Mouse (Mus musculus): ENCODE results near the gene Higd1c. TPM values are rescaled to one million over a fixed set of nuclear protein-coding genes. Genes with fewer than 3 reads are reported as not detected.
"Not testable (repeated sequence)": the region's sequence is repeated elsewhere in the genome, so short reads cannot be mapped to it uniquely, and the experiment has no call there.

Higd1c gene
- polyA plus RNA-seq, 1 experiment from 2014 or later = not detected

DNA sequence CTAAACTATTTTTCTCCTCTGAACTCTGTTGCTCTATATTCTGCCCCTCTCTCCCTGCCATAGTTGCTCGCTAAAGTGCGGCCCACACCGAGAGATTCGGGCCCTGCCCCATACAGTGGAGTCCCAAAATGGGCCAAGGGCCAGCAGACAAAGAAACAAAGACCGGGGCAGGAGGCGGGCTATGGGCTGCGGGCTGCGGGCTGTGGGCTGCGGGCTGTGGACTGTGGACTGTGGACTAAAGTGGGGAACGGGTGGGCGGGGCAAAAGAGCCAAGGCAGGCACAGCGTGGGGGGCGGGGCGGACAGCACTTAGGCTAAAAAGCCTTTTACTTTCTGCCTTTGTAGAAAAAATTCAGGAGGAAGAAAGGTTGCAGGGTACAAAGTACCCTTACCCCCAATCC is 17.6 kb upstream of the Higd1c start:
- ATAC-seq (replicated peaks; ENCODE audit: insufficient number of reproducible peaks, low FRiP score, low TSS enrichment) = no peak
- Histone ChIP-seq H3K4me1 (ENCODE audit: control insufficient read depth, insufficient read depth, low read length) (peaks cover 13% of the 10 kb centered on the region; the same call in 1 of the 2 replicates), H3K27me3 (ENCODE audit: control insufficient read depth, insufficient read depth, low read length) (no peaks in the 10 kb centered on the region), H3K9me3 (replicated peaks; ENCODE audit: control insufficient read depth, low read length) (no peaks in the 10 kb centered on the region), H3K36me3 (ENCODE audit: control insufficient read depth, insufficient read depth, low read length) (no peaks in the 10 kb centered on the region), H3K4me2 (no peak overlapping the region), H3K27ac (ENCODE audit: low read depth, low read length) (no peak overlapping the region), H3K4me3 (ENCODE audit: low read depth, low read length) (no peak overlapping the region), H3K9ac (ENCODE audit: low read depth, low read length) (no peak overlapping the region)
- WGBS (ENCODE audit: insufficient replicate concordance) = 70% methylated on average over 14 of the region's 14 CpGs

DNA sequence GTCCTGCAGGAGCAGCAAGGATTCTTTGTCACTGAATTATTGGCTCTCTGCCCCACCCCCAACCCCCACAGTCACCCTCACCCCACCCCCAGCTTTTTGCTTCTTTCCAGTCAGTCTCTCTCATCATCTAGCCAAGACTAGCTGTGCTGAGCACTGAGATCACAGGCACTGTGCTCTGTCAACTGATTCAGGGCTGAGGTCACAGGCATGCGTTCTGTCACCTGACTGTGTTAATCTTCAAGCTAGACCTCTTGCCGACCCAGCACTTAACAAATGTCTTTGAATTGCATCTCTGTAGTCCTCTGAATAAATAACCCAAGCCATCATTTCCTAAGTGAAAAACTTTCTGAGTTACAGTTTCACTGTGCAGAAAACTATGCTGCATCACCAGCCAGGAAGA is 14.8 kb upstream of the Higd1c start:
- no peak overlapping the region for H3K9ac ChIP-seq (ENCODE audit: low read depth, low read length)
- no peak for ATAC-seq (replicated peaks; ENCODE audit: insufficient number of reproducible peaks, low FRiP score, low TSS enrichment)
- no peaks in the 10 kb centered on the region for H3K9me3 ChIP-seq (replicated peaks; ENCODE audit: control insufficient read depth, low read length)
- H3K4me1 ChIP-seq (ENCODE audit: control insufficient read depth, insufficient read depth, low read length) = peaks cover 14% of the 10 kb centered on the region; the same call in 1 of the 2 replicates
- H3K4me2 ChIP-seq = no peak overlapping the region
- no peaks in the 10 kb centered on the region for H3K27me3 ChIP-seq (ENCODE audit: control insufficient read depth, insufficient read depth, low read length)
- no peak overlapping the region for H3K4me3 ChIP-seq (ENCODE audit: low read depth, low read length)
- H3K27ac ChIP-seq (ENCODE audit: low read depth, low read length) = no peak overlapping the region
- WGBS (ENCODE audit: insufficient replicate concordance) = 20% methylated on average over 2 of the region's 2 CpGs
- H3K36me3 ChIP-seq (ENCODE audit: control insufficient read depth, insufficient read depth, low read length) = no peaks in the 10 kb centered on the region

DNA sequence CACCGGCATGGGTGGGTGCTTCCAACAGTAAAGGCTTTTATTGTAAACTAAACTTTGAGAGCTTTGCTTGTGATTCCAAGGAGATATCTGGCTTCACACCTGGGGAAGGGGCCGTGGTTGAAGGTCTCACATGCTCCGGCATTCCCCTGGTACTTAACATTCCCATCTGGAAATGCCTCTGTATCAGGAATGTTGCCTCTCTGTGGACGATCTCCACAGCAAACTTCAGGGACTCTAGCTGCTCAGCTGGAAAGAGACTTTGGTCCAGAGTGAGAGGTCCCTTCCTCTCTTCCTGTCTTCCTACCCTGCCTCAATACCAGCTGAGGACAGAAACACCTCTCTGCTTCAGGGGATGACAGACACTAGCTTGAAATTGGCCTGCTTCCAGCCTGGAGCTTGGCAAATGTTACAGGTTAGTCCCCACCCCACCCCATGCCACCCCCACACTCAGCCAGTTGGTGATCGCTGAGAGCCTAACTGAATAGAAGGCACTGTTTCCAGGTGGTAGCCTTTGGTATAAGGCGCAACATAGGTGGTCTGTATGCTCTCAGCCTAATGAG is 12.8 kb upstream of the Higd1c start:
- no peaks in the 10 kb centered on the region for H3K36me3 ChIP-seq (ENCODE audit: control insufficient read depth, insufficient read depth, low read length)
- no peak overlapping the region for H3K9ac ChIP-seq (ENCODE audit: low read depth, low read length)
- H3K27ac ChIP-seq (ENCODE audit: low read depth, low read length) = no peak overlapping the region
- H3K4me2 ChIP-seq = no peak overlapping the region
- H3K4me3 ChIP-seq (ENCODE audit: low read depth, low read length) = no peak overlapping the region
- no peaks in the 10 kb centered on the region for H3K27me3 ChIP-seq (ENCODE audit: control insufficient read depth, insufficient read depth, low read length)
- H3K9me3 ChIP-seq (replicated peaks; ENCODE audit: control insufficient read depth, low read length) = no peaks in the 10 kb centered on the region
- ATAC-seq (replicated peaks; ENCODE audit: insufficient number of reproducible peaks, low FRiP score, low TSS enrichment) = no peak
- peaks cover 14% of the 10 kb centered on the region; the same call in 1 of the 2 replicates for H3K4me1 ChIP-seq (ENCODE audit: control insufficient read depth, insufficient read depth, low read length)
- WGBS (ENCODE audit: insufficient replicate concordance) = 53% methylated on average over 6 of the region's 6 CpGs

DNA sequence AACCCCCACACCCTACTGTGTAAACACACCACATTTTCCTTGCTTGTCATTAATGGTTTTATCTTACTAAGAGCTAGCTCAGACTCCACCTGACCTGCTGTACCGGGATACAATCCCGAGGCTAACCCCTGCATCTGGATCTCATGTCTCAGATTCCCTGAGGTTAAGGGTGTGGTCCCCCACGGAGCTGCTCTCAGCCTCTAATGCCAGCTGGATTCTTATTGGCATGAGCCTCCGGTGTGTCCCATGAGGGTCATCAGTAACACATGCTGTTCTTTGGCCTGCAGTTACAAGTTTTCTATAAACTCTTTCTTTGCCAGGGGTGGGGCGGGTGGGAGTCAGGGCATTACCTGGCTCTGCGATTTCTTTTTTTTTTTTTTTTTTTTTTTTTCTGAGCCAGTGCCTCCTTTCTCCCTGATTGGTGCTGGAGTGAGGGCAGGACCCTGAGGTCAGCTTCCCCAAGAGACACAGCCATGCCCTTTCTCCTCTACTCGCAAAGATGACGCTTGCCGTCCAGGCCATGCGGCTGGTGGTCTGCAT is 11.6 kb upstream of the Higd1c start, which contains the start of the genes Methig1 and Mettl7a2:
Gene Methig1, plus strand, starts transcription at position 439 of the 540 bp plus-strand sequence.
Gene Mettl7a2, plus strand, starts transcription at position 490 of the 540 bp plus-strand sequence.
- no peaks in the 10 kb centered on the region for H3K27me3 ChIP-seq (ENCODE audit: control insufficient read depth, insufficient read depth, low read length)
- ATAC-seq (replicated peaks; ENCODE audit: insufficient number of reproducible peaks, low FRiP score, low TSS enrichment) = no peak
- H3K4me2 ChIP-seq = no peak within 1 kb of the TSS
- H3K4me1 ChIP-seq (ENCODE audit: control insufficient read depth, insufficient read depth, low read length) = peaks cover 14% of the 10 kb centered on the region; the same call in 1 of the 2 replicates
- no peak within 1 kb of the TSS for H3K27ac ChIP-seq (ENCODE audit: low read depth, low read length)
- no peak within 1 kb of the TSS for H3K4me3 ChIP-seq (ENCODE audit: low read depth, low read length)
- WGBS (ENCODE audit: insufficient replicate concordance) = 79% methylated on average over 10 of the region's 10 CpGs
- H3K36me3 ChIP-seq (ENCODE audit: control insufficient read depth, insufficient read depth, low read length) = no peaks in the 10 kb centered on the region
- H3K9me3 ChIP-seq (replicated peaks; ENCODE audit: control insufficient read depth, low read length) = no peaks in the 10 kb centered on the region
- no peak within 1 kb of the TSS for H3K9ac ChIP-seq (ENCODE audit: low read depth, low read length)

DNA sequence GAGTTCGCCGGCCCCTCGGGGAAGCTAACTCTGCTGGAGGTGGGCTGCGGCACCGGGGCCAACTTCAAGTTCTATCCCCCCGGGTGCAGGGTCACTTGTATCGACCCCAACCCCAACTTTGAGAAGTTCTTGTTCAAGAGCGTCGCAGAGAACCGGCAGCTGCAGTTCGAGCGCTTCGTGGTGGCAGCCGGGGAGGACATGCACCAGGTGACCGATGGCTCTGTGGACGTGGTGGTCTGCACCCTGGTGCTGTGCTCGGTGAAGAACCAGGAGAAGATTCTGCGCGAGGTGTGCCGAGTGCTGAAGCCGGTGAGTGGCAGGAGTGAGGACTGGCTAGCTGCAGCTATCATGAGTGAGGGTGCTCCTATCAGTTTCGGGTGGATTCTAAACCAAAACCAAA is 10.9 kb upstream of the Higd1c start:
- H3K4me2 ChIP-seq; H3K9ac ChIP-seq (ENCODE audit: low read depth, low read length); ATAC-seq (replicated peaks; ENCODE audit: insufficient number of reproducible peaks, low FRiP score, low TSS enrichment); H3K27ac ChIP-seq (ENCODE audit: low read depth, low read length); H3K27me3 ChIP-seq (ENCODE audit: control insufficient read depth, insufficient read depth, low read length); H3K36me3 ChIP-seq (ENCODE audit: control insufficient read depth, insufficient read depth, low read length); H3K9me3 ChIP-seq (replicated peaks; ENCODE audit: control insufficient read depth, low read length); H3K4me3 ChIP-seq (ENCODE audit: low read depth, low read length): not testable (repeated sequence)
- H3K4me1 ChIP-seq (ENCODE audit: control insufficient read depth, insufficient read depth, low read length) = peaks cover 14% of the 10 kb centered on the region; the same call in 1 of the 2 replicates
- 80% methylated on average over 11 of the region's 22 CpGs for WGBS (ENCODE audit: insufficient replicate concordance)

DNA sequence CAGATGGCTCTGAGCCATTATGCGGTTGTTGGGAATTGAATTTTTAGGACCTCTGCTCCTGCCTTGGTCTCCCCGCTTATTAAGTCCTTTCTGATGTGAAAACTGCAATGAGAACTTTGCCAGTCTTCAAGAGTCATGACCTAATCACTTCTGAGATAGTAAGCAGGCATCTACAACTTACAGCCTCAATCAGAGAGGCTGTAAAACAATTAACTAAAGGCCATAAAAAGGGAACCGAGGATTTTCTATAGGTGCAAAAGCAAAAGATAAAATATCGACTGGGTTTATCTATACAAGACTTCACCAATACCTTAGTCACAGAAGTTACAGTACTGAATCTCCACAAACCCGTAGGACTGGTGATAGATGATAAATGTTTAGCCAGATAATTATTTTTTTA is 8.5 kb upstream of the Higd1c start:
- no peaks in the 10 kb centered on the region for H3K27me3 ChIP-seq (ENCODE audit: control insufficient read depth, insufficient read depth, low read length)
- no peak overlapping the region for H3K4me3 ChIP-seq (ENCODE audit: low read depth, low read length)
- no peak for ATAC-seq (replicated peaks; ENCODE audit: insufficient number of reproducible peaks, low FRiP score, low TSS enrichment)
- H3K4me2 ChIP-seq = no peak overlapping the region
- no peak overlapping the region for H3K9ac ChIP-seq (ENCODE audit: low read depth, low read length)
- no peaks in the 10 kb centered on the region for H3K36me3 ChIP-seq (ENCODE audit: control insufficient read depth, insufficient read depth, low read length)
- no peak overlapping the region for H3K27ac ChIP-seq (ENCODE audit: low read depth, low read length)
- H3K9me3 ChIP-seq (replicated peaks; ENCODE audit: control insufficient read depth, low read length) = no peaks in the 10 kb centered on the region
- 80% methylated on average over 5 of the region's 5 CpGs for WGBS (ENCODE audit: insufficient replicate concordance)
- peaks cover 9% of the 10 kb centered on the region; the same call in 1 of the 2 replicates for H3K4me1 ChIP-seq (ENCODE audit: control insufficient read depth, insufficient read depth, low read length)

GRCm38 (mm10) chr15:100365967-100366366 is 1.6 kb downstream of the Higd1c start:
- not testable (repeated sequence) for H3K36me3 ChIP-seq (ENCODE audit: control insufficient read depth, insufficient read depth, low read length); H3K9me3 ChIP-seq (replicated peaks; ENCODE audit: control insufficient read depth, low read length); H3K4me3 ChIP-seq (ENCODE audit: low read depth, low read length); H3K27me3 ChIP-seq (ENCODE audit: control insufficient read depth, insufficient read depth, low read length); H3K4me1 ChIP-seq (ENCODE audit: control insufficient read depth, insufficient read depth, low read length); ATAC-seq (replicated peaks; ENCODE audit: insufficient number of reproducible peaks, low FRiP score, low TSS enrichment); H3K9ac ChIP-seq (ENCODE audit: low read depth, low read length); H3K27ac ChIP-seq (ENCODE audit: low read depth, low read length); H3K4me2 ChIP-seq
- WGBS (ENCODE audit: insufficient replicate concordance) = 80% methylated on average over 8 of the region's 9 CpGs

GRCm38 (mm10) chr15:100367119-100367518 is 2.8 kb downstream of the Higd1c start:
- Histone ChIP-seq H3K27me3 (ENCODE audit: control insufficient read depth, insufficient read depth, low read length) (no peaks in the 10 kb centered on the region), H3K9ac (ENCODE audit: low read depth, low read length) (no peak overlapping the region), H3K36me3 (ENCODE audit: control insufficient read depth, insufficient read depth, low read length) (no peaks in the 10 kb centered on the region), H3K4me2 (no peak overlapping the region), H3K27ac (ENCODE audit: low read depth, low read length) (no peak overlapping the region), H3K4me3 (ENCODE audit: low read depth, low read length) (no peak overlapping the region), H3K4me1 (ENCODE audit: control insufficient read depth, insufficient read depth, low read length) (no peaks in the 10 kb centered on the region), H3K9me3 (replicated peaks; ENCODE audit: control insufficient read depth, low read length) (no peaks in the 10 kb centered on the region)
- 82% methylated on average over 7 of the region's 7 CpGs for WGBS (ENCODE audit: insufficient replicate concordance)
- no peak for ATAC-seq (replicated peaks; ENCODE audit: insufficient number of reproducible peaks, low FRiP score, low TSS enrichment)

GRCm38 (mm10) chr15:100375066-100375465 is 10.7 kb downstream of the Higd1c start:
- Histone ChIP-seq H3K27ac (ENCODE audit: low read depth, low read length) (no peak overlapping the region), H3K4me2 (no peak overlapping the region), H3K27me3 (ENCODE audit: control insufficient read depth, insufficient read depth, low read length) (no peaks in the 10 kb centered on the region), H3K9me3 (replicated peaks; ENCODE audit: control insufficient read depth, low read length) (no peaks in the 10 kb centered on the region), H3K36me3 (ENCODE audit: control insufficient read depth, insufficient read depth, low read length) (no peaks in the 10 kb centered on the region), H3K4me1 (ENCODE audit: control insufficient read depth, insufficient read depth, low read length) (no peaks in the 10 kb centered on the region), H3K4me3 (ENCODE audit: low read depth, low read length) (no peak overlapping the region), H3K9ac (ENCODE audit: low read depth, low read length) (no peak overlapping the region)
- 28% methylated on average over 5 of the region's 5 CpGs for WGBS (ENCODE audit: insufficient replicate concordance)
- ATAC-seq (replicated peaks; ENCODE audit: insufficient number of reproducible peaks, low FRiP score, low TSS enrichment) = no peak

All from heart, embryonic 11.5 days (tissue).